Mouse (Mus musculus) lung, postnatal 14 days (tissue): ENCODE results near the gene Pde2a.
A peak's percentile ranks its signal among the peaks of the same experiment; 100 is the strongest.

Source experiments
- DNase-seq: peaks from one replicate; pipeline ENCODE4 v3.0.0; 2021

Gene Pde2a

DNA sequence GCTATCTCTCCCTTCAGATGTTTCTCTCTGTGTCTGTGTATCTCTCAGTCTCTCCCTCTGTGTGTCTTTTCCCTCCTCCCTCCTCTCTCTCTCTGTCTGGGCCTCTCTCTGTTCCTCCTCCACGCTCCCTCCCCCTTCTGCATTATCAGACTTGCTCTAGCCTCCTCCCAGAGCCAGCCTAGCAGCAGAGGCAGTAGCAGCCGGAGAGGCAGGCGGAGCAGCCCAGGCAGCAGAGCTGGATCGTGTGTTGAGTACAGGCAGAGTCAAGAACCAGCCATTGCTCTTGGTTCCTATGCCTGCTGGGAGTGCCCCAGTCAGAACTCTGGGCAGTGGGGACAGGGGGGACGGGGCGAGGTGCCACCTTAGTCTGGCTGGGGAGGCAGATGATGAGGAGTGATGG is at the start of gene Pde2a:
Gene Pde2a (plus strand): TSS at position 163 of the 400 bp plus-strand sequence.
- DNase-seq, result no peak

DNA sequence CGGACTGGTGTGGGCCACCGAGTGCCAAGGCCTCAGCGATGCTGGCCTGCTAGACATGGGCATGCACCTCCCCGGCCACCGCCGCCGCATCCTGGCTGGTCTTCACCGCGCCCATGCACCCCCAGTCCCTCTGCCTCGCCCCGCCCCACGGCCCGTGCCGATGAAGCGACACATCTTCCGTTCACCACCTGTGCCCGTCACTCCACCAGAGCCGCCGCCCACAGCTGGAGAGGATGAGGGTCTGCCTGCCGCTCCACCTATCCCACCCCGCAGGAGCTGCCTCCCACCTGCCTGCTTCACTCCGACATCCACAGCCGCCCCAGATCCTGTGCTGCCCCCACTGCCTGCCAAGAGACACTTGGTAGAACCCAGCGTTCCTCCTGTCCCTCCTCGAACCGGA is 48.4 kb upstream of the Pde2a start:
- no peak for DNase-seq

DNA sequence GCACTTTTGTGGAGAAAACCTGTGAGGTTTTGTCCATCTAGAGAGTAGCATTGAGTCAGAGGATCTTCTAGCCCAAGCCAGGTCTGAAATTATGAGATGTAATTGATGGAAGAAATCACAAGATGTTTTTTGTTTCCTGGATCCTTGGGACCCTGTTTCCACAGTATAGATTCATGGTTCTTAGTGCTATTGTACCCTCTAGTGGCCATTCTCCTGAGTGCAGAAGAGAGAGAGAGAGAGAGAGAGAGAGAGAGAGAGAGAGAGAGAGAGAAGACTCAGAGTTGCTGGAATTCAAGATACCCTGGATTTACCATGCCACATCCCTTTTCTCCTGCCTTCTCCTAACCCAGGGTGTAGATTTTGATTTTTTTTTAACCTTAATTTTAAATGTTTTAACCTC is 47.3 kb upstream of the Pde2a start:
- DNase-seq, result peak; percentile 53

DNA sequence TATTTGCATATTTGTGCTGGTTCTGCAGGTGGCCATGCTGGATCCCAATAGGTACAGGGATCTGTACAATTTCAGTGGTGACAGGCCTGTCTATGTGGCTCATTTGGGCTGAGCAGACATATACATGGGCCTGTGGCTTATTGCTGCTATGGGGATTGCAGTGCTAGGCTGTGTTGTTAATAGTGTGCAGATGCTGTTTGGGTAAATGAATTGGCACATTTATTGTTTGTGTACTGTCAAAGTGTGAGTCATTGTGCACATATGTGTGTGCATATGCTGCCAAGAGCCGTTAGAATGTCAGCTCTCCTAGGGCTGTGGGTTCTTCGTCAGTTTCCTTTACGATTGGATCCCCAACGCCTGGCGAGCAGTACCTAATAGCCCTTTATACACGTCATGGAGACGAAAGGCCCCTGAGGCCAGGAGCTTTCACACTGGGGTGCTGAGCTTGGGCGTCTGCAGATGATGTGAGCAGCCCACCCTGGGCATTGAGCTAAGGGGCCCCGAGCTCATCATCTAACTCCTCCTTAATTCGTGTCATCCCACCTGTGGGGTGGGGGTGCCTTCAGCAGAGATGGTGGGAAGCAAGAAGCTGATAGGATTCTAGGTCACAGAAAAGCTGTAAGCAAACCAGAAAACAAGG is 44.7 kb upstream of the Pde2a start:
- no peak for DNase-seq

DNA sequence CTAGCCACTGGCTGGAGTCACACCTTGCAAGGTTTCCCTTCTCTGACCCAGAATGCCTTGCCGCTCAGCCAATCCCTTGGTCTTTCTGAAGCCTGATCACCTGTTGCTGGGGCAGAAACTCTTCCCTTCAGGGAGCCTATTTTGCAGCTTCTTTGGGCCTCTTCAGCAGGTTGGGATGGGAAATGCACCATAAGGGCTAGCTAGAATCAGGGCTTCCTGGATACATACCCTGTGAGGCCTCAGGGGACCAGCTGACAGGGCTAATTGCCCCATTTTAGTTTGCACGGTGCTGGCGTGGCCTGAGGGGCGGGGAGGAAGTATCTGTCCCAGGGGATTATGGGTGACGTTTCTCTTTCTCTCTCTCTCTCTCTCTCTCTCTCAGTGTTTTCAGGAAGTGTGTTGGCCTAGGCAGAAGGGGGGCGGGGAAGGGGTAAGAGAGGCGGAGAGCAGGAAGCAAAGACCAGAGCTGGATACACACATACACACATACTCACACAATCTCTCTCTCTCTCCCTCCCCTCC is 43.7 kb upstream of the Pde2a start:
- DNase-seq, result peak; percentile 80

DNA sequence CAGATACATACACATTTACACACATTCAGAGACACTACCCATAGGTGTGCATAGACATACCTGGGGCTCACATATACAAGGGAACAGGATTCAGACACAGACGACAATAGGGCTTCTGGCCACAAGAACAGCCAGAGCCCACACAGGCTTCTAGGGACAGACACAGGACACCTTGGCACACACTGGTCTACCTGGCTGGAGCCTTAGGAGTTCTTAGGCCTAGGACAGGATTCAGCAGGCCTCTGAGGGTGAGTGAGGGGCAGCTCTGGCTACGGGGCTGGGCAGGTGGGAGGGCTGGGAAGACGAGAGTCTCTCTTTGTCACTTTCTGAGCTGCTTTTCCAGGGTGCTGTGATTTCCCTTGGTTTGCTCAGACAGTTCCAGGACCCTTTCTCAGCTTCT is 43.2 kb upstream of the Pde2a start:
- no peak for DNase-seq

DNA sequence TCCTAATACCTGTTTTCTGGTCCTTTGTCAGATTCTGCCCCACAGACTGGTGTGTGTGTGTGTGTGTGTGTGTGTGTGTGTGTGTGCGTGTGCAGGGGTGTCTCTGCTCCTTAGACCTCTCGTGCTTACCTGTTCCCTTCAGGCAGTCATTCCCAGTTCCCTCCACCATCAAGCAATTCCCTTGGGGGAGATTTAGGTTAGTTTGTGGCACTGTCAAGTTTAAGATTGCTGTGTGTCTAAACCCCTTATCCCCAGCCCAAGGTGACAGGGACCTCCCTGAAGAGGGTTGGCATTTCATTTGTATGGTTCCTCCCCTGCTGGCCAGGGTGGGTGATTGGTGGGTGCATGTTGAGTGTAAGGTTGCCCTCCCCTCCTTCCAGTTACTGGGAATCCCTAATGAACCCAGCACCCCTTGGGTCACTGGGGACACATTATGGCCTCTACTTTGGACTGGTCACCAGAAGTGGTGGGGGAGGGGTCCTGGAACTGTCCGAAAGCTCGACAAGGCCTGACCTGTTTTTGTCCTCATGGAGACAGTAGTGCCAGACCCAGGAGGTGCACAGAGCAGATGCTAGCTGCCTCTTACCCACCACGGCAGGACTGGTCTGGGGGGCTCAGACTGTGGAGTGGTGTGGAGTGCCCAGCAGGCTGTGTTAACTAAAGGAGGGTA is 42.6 kb upstream of the Pde2a start:
- no peak for DNase-seq

DNA sequence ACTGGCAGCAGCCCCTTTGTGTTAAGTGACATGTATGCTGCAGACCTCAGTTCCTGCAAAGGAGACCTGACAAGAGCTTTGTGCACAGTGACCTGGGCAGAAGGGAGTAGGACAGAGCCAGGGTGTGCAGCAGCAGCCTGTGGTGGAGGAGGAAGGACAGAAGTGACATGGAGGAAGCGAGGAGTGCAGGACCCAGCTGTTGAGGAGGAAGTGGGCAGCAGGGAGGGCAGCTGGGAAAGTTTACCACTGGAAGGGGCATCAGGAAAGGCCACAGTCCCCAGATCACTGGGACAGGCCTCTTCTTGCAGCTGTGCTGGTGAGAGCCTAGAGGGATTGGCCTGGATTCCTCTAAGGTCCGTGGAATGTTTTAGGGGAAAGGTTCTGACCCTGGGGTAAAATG is 41.8 kb upstream of the Pde2a start:
- DNase-seq, result no peak

DNA sequence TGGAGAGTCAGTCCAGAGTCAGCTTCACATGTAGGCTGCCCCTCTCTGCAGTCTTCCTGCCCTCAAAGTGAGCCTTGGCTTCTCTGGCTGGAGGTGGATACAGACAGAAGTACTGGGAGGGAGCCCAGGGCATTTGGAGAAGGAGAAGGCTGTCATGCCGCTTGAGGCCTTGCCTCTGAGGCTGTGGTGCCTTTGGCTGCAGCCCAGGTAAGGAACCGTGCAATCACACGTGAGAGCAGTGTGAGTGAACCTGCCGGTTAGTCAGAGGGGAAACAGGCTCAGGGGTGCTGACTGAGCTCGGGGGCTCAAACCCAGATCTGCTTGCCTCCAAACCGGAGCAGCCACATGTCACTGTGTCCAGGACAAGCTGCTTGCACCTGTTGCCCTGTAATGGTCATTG is 40.0 kb upstream of the Pde2a start:
- no peak for DNase-seq

DNA sequence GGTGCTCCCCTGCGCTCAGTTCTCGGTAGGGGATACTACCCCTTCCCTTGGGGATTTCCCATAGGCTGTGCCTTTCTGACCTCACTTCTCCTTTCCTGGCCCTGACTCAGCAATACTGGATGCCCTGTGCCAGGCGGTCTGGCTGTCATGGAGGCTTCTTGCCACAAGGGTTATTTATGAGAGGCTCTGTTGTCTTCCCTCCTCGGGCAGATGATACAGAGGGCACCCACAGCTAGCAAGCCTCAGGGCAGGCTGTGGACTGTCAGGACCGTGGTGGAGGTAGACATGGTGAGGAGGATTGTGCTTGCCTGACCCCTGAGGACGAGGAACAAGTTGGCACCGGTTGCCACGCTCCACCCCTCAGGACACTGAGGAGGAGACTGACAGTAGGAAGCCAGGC is 39.1 kb upstream of the Pde2a start:
- DNase-seq, result no peak

DNA sequence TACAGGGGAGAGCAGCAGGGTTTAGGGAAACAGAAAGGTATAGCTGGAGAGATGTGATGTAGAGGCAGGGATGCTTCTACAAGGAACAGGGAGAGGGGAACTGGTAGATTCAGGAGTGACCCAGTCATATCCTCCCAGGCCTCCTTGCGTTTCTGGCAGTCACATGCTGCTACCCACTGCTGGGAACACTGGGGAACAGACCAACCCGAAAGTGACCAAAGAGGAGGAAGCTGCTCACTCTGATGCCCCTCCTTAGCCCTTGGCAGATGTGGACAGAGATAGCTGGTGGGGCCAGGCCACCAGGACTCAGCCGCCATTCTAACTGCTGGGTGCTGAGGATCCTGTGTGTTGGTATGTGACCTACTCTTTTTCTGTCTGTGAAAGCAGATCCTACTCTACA is 37.7 kb upstream of the Pde2a start:
- DNase-seq, result no peak

DNA sequence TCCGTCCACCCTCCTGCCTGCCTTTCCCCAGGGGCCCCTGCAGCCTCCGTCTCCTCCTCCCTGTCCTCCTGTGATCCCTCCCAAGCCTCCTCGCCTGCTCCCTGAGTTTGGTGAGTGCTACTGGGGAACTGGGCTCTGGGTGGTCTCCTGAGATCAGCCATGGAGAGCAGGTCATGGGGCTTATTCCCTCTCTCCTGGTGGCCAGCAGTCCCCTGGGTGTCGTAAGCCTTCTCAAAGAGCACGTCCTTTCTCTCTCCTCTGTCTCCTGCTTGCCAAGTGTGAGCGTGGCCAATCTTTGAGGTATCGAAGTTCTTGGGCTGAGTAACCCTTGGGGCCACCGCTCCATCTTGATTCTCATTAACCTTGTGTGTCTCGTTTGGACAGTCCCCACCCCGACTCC is 36.6 kb upstream of the Pde2a start:
- DNase-seq, result no peak

DNA sequence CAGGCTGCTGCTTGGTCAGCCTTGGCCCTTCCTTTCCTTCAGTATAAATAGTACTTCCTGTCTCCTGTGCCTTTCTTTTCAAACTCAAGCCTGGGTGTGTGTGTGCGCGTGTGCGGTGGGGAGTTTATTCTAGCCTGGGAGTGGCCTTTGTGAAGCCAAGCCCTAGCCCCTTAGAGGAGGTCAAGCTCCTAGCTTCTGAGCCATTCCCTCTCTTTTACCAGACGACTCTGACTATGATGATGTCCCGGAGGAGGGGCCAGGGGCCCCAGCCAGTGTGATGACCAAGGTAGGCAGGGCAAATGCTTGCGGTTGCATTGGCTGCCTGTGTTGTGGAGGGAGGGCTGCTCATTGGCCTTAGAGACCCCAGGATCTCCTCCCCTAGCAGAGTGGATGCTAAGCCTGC is 36.2 kb upstream of the Pde2a start:
- peak; percentile 55 for DNase-seq

DNA sequence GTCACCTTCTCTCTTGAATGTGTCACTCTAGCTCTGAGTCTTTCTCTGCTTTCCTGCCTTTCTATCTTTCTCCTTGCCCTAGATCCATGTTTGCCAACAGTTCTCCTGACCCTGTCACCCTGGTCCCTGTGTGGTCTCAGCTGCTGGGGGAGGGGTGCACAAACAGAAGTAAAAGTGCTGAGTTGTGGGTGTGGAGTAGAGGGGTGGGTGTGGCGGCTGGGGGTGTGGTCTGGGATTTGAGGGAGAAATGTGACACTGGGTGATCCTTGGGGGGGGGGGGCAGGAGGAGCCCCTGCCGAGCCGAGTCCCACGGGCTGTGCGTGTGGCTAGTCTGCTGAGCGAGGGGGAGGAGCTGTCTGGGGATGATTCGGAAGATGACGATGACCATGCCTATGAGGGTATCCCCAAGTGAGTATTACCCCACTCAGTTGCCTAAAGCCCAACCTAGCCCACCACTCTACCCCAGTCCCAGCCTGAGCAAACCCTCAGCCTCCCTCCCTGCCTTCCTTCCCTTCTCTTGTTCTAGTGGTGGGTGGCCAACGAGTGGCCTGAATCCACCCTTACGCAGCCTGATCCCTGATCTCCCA is 35.5 kb upstream of the Pde2a start:
- DNase-seq, result no peak

DNA sequence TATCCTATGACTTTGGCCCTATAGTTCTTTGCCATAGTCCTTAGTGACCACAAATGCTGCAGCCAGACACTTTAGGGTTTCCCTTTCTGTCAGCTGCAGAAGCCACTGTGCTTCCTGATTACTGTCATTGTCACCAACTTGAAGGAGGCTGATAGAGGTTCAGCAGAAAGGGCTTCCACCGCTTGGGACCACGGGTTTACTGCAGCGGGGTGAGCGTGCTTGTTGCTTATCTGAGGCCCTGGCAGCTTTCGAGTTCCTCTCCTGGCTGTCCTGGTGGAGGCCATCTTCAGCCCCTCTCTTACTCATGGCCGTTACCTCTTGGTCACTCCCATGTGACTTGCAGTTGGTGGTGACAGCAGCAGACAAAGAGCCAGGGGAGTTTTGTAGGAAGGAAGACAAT is 32.2 kb upstream of the Pde2a start:
- DNase-seq, result no peak

DNA sequence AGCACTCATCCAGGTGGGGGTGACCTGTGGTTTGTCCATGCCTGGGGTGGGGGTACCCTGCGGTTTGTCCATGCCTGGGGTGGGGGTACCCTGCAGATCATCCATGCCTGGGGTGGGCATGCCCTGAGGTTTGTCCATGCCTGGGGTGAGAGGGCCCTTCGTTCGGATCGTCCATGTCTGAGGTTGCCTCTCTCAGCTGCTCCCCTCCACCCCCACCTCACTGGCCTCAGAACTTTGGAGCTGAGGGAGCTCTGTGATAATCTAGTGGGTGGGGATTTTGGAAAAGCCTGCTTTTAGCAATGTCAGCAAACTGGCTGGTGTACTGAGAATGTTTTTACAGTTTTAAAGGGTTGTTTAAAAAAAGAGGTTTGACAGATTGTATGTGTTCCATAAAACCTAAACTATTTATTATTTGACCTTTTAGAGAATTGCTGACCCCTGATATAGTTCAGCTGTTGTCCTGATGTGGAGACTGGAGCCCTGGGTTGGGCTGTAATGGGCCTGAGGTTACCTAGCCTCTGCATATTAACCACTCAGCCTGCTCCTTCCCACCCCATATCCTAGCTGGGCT is 29.5 kb upstream of the Pde2a start:
- no peak for DNase-seq

DNA sequence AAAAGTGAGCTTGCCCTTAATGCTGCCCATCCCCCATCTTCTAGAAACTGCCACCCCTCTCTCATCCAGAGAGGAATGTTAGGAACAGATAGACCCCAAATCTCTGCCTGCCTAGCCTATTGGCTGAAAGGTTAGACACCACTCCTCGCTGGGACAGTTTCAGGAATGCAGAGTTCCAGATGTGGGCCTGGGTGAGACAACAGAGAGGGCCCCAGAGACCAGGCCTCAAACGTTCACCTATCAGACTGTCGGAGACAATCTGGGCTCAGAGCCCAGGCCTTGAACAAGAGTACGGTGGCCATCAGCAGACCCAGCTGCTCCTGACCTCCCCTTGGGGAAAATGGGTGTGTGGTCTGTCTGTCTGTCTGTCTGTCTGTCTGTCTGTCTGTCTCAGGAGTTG is 28.5 kb upstream of the Pde2a start:
- no peak for DNase-seq

DNA sequence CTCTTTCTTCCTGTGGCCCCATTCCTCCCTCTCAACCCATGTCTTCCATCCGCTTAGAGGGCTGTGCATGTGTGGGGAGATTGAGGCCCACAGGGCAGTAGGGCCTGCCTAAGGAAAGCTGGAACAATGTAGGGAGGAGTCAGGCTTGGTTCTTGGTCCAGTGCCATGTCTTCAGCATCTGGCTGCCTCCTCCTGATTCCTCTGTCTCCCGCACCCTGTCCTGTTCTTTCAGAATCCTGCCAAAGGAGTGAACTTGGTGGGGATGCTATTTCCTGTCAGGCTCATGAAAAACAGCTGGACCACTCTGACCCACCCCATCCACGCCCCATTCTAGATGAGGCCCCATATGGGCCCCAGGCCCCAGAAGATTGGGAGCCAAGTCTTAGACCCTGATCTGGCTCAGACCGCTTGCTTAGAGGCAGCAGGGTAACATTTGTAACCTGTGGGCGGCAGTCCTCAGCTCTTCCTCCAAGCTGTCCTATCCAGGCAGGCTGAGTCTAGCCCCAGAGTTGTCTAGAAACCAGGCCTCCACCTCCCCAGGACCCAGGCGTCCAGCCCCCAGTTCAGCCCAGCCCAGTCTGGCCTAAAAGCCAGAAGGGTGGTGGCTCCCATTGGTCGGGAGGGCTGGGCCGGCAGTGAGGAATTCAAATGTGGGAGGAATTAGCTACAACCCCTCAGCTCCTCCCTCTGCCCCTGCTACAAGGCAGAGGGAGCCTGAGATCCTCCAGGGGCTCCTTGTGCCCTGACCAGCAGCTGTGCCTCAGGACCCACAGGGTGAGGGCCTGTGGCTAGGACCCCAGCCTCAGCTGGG is 27.6 kb upstream of the Pde2a start:
- DNase-seq, result peak; percentile 74

DNA sequence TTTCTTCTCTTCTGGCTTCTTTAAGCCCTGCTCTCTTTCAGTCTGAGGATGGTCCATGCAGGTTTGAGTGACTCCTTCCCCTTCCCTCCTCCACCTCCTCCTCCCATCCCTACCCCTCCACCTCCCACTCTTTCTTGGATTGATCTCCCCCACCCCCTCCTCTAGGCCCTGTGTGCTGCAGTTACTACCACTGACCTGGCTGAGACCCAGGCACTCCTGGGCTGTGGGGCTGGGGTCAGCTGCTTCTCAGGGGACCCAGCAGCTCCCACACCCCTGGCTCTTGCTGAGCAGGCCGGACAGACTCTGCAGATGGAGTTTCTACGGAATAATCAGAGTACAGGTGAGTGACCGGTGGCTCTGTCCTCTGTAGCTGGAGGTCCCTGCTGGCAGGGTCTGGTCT is 26.9 kb upstream of the Pde2a start:
- DNase-seq, result no peak

DNA sequence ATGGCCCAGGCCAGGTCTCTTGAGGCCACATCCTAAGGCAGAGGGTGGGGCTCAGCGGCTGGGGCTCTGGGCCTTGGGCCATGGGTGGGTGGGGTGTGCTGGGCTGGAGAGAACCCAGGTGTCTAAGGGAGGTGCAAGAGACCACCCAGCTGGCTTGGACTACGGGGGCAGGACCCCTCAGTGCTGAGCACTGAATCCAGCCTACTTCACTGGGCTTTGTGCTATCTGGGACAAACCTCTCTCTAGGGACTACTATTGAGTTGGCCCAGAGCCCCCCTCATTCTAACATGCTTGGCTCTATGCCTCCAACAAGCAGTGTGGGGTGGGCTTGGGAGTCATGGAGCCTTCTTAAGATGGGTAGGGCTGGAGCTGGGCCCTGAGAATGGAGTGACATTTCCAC is 26.0 kb upstream of the Pde2a start:
- no peak for DNase-seq

DNA sequence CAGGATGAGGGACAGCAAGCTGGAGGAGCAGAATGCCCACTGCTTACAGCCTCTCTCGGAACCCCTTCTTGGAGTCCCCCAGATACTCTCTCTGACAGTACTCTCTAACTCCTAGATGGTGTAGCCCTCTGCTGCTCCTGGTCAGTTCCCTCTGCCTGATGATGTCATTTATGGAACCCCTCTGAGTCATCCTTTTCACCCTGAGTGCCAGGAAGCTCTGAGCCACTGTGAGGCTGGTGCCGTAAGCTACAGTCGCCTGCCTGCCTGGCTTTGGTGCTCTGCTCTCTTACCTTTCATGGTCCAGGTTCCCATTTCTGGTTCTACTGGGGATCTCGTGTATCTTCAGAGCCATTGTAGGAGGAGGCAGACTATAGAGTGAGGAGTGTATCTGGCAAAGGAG is 24.3 kb upstream of the Pde2a start:
- no peak for DNase-seq

DNA sequence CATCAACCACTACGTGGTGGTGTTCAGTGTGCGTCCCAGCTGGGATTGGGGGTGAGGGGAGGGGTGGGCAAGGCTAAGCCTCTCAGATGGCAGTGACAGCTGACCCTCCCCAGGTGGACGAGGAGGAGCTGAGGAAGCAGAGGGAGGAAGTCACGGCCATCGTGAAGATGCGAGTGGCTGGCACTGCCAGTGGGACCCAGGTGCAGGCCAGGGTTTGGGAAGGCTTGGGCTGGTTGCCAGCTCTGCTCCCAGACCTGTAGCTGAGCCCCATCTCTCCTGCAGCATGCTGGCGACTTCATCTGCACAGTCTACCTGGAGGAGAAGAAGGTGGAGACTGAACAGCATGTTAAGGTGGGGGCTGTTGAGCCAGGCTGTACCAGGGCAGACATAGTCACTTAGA is 20.0 kb upstream of the Pde2a start:
- no peak for DNase-seq

DNA sequence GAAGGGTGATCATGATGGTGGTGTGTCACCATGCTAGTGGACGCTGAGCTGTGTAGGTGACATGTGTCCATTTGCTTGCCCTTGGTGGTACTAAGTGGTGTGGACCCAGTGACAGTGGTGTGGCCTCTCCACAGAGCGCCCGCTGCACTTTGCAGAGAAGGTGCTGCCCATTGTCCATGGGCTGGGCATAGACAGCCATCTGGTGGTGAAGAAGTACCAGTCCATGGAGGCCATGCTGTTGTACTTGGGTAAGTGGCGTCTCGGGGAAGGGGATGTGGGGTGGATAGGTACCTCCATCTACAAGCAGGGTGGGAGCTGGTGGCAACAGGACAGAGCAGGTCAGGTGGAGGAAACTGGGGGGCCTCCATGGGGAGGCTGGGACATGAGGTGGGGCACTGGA is 17.7 kb upstream of the Pde2a start:
- DNase-seq, result no peak
